Mouse (Mus musculus) adrenal gland, postnatal 10 days (tissue): Measurements from ENCODE around the gene Lrtm2. TPM values are rescaled to one million over a fixed set of nuclear protein-coding genes. Genes with fewer than 3 reads are reported as not detected.
"Not testable (repeated sequence)": the region's sequence is repeated elsewhere in the genome, so short reads cannot be mapped to it uniquely, and the experiment has no call there.

Source experiments
- DNase-seq: peaks from one replicate; pipeline ENCODE4 v3.0.0; 2021; ENCODE audit warnings: mixed read lengths
- long read RNA-seq, 2 experiments: library from polyadenylated mRNA; stranded (forward); transcript quantifications; one replicate each; pipeline ENCODE4 v2.0.0; 2021
- total RNA-seq, 2 experiments: library from RNA; stranded (reverse); gene quantifications; 2 replicates each; pipeline ENCODE4 v1.2.3; 2021

Gene Lrtm2
- under 1 TPM in 1 of 2 experiments, not detected in 1; 0.12 TPM for total RNA-seq
- long read RNA-seq, experiment 1, result 0 reads
- long read RNA-seq, experiment 2, result 0 reads

GRCm38 (mm10) chr6:119330506-119330905 is at the start of gene Lrtm2:
Lrtm2 (minus strand) TSS chr6:119330766.
- no peak for DNase-seq

- DNase-seq, result no peak
Observed at GRCm38 (mm10) chr6:119378631-119379030, 48.1 kb upstream of the Lrtm2 start.

- no peak for DNase-seq
Observed at GRCm38 (mm10) chr6:119377613-119378012, 47.0 kb upstream of the Lrtm2 start.

- no peak for DNase-seq
Observed at GRCm38 (mm10) chr6:119375035-119375434, 44.5 kb upstream of the Lrtm2 start.

- no peak for DNase-seq
Observed at GRCm38 (mm10) chr6:119373000-119373705, 42.6 kb upstream of the Lrtm2 start.

GRCm38 (mm10) chr6:119372237-119372636 is 41.7 kb upstream of the Lrtm2 start:
- no peak for DNase-seq

- DNase-seq, result no peak
Observed at GRCm38 (mm10) chr6:119371624-119372023, 41.1 kb upstream of the Lrtm2 start.

- DNase-seq, result no peak
Observed at GRCm38 (mm10) chr6:119367382-119367781, 36.8 kb upstream of the Lrtm2 start.

- DNase-seq, result not testable (repeated sequence)
Observed at GRCm38 (mm10) chr6:119366800-119367199, 36.2 kb upstream of the Lrtm2 start.

- no peak for DNase-seq
Observed at GRCm38 (mm10) chr6:119363593-119363992, 33.0 kb upstream of the Lrtm2 start.

GRCm38 (mm10) chr6:119360925-119361702 is 30.5 kb upstream of the Lrtm2 start:
- DNase-seq, result no peak

- DNase-seq, result not testable (repeated sequence)
Observed at GRCm38 (mm10) chr6:119360250-119360649, 29.7 kb upstream of the Lrtm2 start.

- no peak for DNase-seq
Observed at GRCm38 (mm10) chr6:119358020-119358571, 27.5 kb upstream of the Lrtm2 start.

- no peak for DNase-seq
Observed at GRCm38 (mm10) chr6:119352501-119352900, 21.9 kb upstream of the Lrtm2 start.

GRCm38 (mm10) chr6:119351656-119352055 is 21.1 kb upstream of the Lrtm2 start:
- DNase-seq, result no peak

- DNase-seq, result no peak
Observed at GRCm38 (mm10) chr6:119350703-119351198, 20.2 kb upstream of the Lrtm2 start.

GRCm38 (mm10) chr6:119348234-119348633 is 17.7 kb upstream of the Lrtm2 start:
- peak; percentile 89 for DNase-seq

- DNase-seq, result peak; percentile 28
Observed at GRCm38 (mm10) chr6:119347813-119348212, 17.2 kb upstream of the Lrtm2 start.

GRCm38 (mm10) chr6:119346257-119346656 is 15.7 kb upstream of the Lrtm2 start:
- DNase-seq, result no peak

- DNase-seq, result no peak
Observed at GRCm38 (mm10) chr6:119341409-119341808, 10.8 kb upstream of the Lrtm2 start.

- no peak for DNase-seq
Observed at GRCm38 (mm10) chr6:119338121-119338912, 7.8 kb upstream of the Lrtm2 start.

GRCm38 (mm10) chr6:119337287-119337686 is 6.7 kb upstream of the Lrtm2 start:
- DNase-seq, result no peak
